ENCODE assay signal across 18 mouse cellular contexts in genomic region chr6:39164891-39165290, GRCm38 (mm10).
"Had no signal": no experiment of that assay in that cellular context is flagged by ENCODE, and none has a peak within 500 bp of the region (broad histone marks: within the 10 kb centered on the region; RNA-seq: fewer than 3 reads in every experiment).

No protein-coding gene starts in this region.

- H3K27ac ChIP-seq: midbrain, embryonic 10.5 days; midbrain, embryonic 12.5 days; neural tube, embryonic 13.5 days; neural tube, embryonic 15.5 days had no signal

- ATAC-seq: midbrain, embryonic 16.5 days had no signal

- H3K9me3 ChIP-seq: midbrain, embryonic 10.5 days; midbrain, embryonic 12.5 days; neural tube, embryonic 13.5 days; neural tube, embryonic 15.5 days had no signal

- DNase-seq: lung, embryonic 14.5 days; lung, postnatal 10 days; lung, postnatal 4 days; midbrain, embryonic 14.5 days; retina, postnatal 1 day; right cerebral cortex, adult 18-20 months; right cerebral cortex, postnatal 25 days; right cerebral cortex, postnatal 4 days; spleen, adult 18-20 months; thymus, adult 18-20 months; thymus, postnatal 14 days; thymus, postnatal 36 days had no signal

- H3K4me1 ChIP-seq: midbrain, embryonic 10.5 days; midbrain, embryonic 12.5 days; neural tube, embryonic 13.5 days; neural tube, embryonic 15.5 days had no signal

- H3K4me2 ChIP-seq: lung, embryonic 14.5 days; midbrain, embryonic 12.5 days; neural tube, embryonic 13.5 days; neural tube, embryonic 15.5 days had no signal

- H3K27me3 ChIP-seq: midbrain, embryonic 12.5 days; neural tube, embryonic 13.5 days; neural tube, embryonic 15.5 days had no signal

- H3K9ac ChIP-seq: lung, embryonic 14.5 days; midbrain, embryonic 12.5 days; neural tube, embryonic 13.5 days; neural tube, embryonic 15.5 days had no signal

- H3K4me3 ChIP-seq: midbrain, embryonic 10.5 days; midbrain, embryonic 12.5 days; myocyte; neural tube, embryonic 13.5 days; neural tube, embryonic 15.5 days had no signal
